20 mouse cellular contexts compared by ENCODE assay signal in the genomic region with DNA sequence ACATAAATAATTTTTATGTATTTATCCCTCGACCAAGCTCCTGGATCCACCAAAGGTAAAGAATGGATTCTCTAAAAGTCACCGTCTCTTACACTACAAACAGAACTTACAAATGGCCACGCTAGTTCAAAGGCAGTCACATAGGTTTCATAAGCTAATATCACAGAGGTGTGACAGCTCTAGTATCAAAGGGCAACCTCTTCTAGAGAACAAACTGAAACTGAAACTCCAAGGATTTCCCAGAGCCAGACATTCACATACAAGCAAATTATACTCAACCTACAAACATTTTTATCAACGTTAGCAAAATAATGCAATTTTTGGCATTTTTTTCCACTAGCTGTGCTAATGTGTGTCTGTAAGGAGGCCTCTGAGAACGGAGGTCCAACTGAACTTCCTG. TPM values are rescaled to one million over a fixed set of nuclear protein-coding genes. Genes with fewer than 3 reads are reported as not detected.
DNase-seq lines count a peak whose midpoint lies in the region; ATAC-seq lines count a peak whose summit lies in the region.
"Had no signal": no experiment of that assay in that cellular context is flagged by ENCODE, and none has a peak within 500 bp of the region (broad histone marks: within the 10 kb centered on the region; RNA-seq: fewer than 3 reads in every experiment).

No protein-coding gene starts in this region.

- peak; percentile 1 for DNase-seq in heart, adult 11 months
- DNase-seq in heart, adult 9 months (ENCODE audit: low spot score in 2 of 2), result no peak
- peak; percentile 45 for DNase-seq in CD4-positive helper T cell, adult 2 months (ENCODE audit: low read depth, low spot score)
- DNase-seq in induced T-regulatory cell, adult 2 months (ENCODE audit: low read depth), result peak; percentile 54
- DNase-seq in large intestine, adult 2 months (ENCODE audit: low read depth, low spot score), result peak; percentile 60
- no peak for DNase-seq in urinary bladder, adult 18-20 months (ENCODE audit: low spot score in 2 of 2)
- no peak for DNase-seq in lung, postnatal 4 days
- DNase-seq: adrenal gland, adult 8-10 months; adrenal gland, postnatal 25 days; cerebellum, adult 18-20 months; cerebellum, adult 9-10 months; cerebellum, postnatal 14 days; gastrocnemius, postnatal 10 days; gastrocnemius, postnatal 36 days; heart, postnatal 10 days; heart, postnatal 36 days had no signal

- ATAC-seq in cerebellum, adult (ENCODE audit: insufficient number of reproducible peaks, low FRiP score, low TSS enrichment), result no peak
- ATAC-seq: forebrain, embryonic 13.5 days; forebrain, embryonic 16.5 days; hindbrain, embryonic 16.5 days had no signal

- 50% methylated on average over 5 of the region's 5 CpGs for WGBS in large intestine, adult 2 months

RNA-seq across cellular contexts. Expression of a gene that starts 6.2 kb away (rescaled TPM):
- 11.0 and 21.2 TPM in 2 replicates for polyA plus RNA-seq in large intestine, adult 2 months (2012; rRNA removed)

RNA-seq across cellular contexts. Expression of a gene that starts 45.8 kb away (rescaled TPM):
- polyA plus RNA-seq in large intestine, adult 2 months (2012; rRNA removed), result 39.0 and 63.8 TPM in 2 replicates

Comparison
In these comparisons a context has a peak if more than half of its experiments do, and no peak if none do; other contexts are left out.
1. DNase-seq: peak in heart, adult 11 months (single experiment), CD4-positive helper T cell, adult 2 months (single experiment), induced T-regulatory cell, adult 2 months (single experiment) and large intestine, adult 2 months (single experiment); none in heart, adult 9 months (0 of 2), urinary bladder, adult 18-20 months (0 of 2) and lung, postnatal 4 days (0 of 2).